Mouse (Mus musculus) midbrain, postnatal 0 days (tissue): ENCODE data around the gene Gm17651. TPM values are rescaled to one million over a fixed set of nuclear protein-coding genes. Genes with fewer than 3 reads are reported as not detected.

Experiments
- ATAC-seq: fragments of 200-750 bp; cut with Nextera tagmentation; 2 replicates; pipeline ENCODE4 v1.8.0; 2017; ENCODE audit warnings: moderate number of reproducible peaks, mild to moderate bottlenecking, moderate TSS enrichment, moderate library complexity; ENCODE audit not compliant: low FRiP score
- DNase-seq: peaks from one replicate; pipeline ENCODE4 v3.0.0-alpha.2; 2015; ENCODE audit warnings: low spot score
- H3K27ac ChIP-seq: fragments of 300-500 bp; sonication (generic); 2 replicates; pipeline ENCODE4 v1.5.1; 2014; ENCODE audit warnings: low read depth, mild to moderate bottlenecking, low read length, mixed read lengths
- H3K27me3 ChIP-seq: fragments of 300-500 bp; sonication (generic); 2 replicates; pipeline ENCODE4 v1.6.1; 2014; ENCODE audit warnings: low read length, control low read depth, mixed read lengths; ENCODE audit not compliant: insufficient read depth
- H3K36me3 ChIP-seq: fragments of 300-500 bp; sonication (generic); 2 replicates; pipeline ENCODE4 v1.6.1; 2014; ENCODE audit warnings: low read length, control low read depth, mixed read lengths; ENCODE audit not compliant: insufficient read depth
- H3K4me1 ChIP-seq: fragments of 300-500 bp; sonication (generic); 2 replicates; pipeline ENCODE4 v1.6.1; 2014; ENCODE audit warnings: mild to moderate bottlenecking, control low read depth, antibody characterized with exemption, low read length, mixed read lengths; ENCODE audit not compliant: insufficient read depth
- H3K4me2 ChIP-seq: fragments of 300-500 bp; sonication (generic); 2 replicates; pipeline ENCODE4 v1.6.1; 2014; ENCODE audit warnings: low read depth, mild to moderate bottlenecking, low read length, mixed read lengths; ENCODE audit not compliant: poor library complexity, severe bottlenecking
- H3K4me3 ChIP-seq: fragments of 300-500 bp; sonication (generic); 2 replicates; pipeline ENCODE4 v1.5.1; 2014; ENCODE audit warnings: low read depth, mild to moderate bottlenecking, low read length, moderate library complexity
- H3K9ac ChIP-seq: fragments of 300-500 bp; sonication (generic); replicated peaks from 2 replicates; pipeline ENCODE4 v1.6.1; 2014; ENCODE audit warnings: mild to moderate bottlenecking, low read length, moderate library complexity, mixed read lengths; ENCODE audit not compliant: poor library complexity, severe bottlenecking
- H3K9me3 ChIP-seq: fragments of 300-500 bp; sonication (generic); 2 replicates; pipeline ENCODE4 v1.6.1; 2016; ENCODE audit warnings: low read length, control low read depth
- CTCF ChIP-seq: IDR thresholded peaks from 2 replicates; pipeline ENCODE4 v1.5.1; 2016; ENCODE audit warnings: antibody characterized with exemption, mild to moderate bottlenecking
- WGBS: fragments of 180-500 bp; shearing (Covaris S2); extraction: QIAGEN DNeasy Blood & Tissue Kit; methylation state at CpG from one replicate; pipeline ENCODE4 v1.1.7; 2014; 5-methylcytosine and 5-hydroxymethylcytosine counted together
- polyA plus RNA-seq: library from polyadenylated mRNA; unstranded; fragments of >200 nt; fragmentation: Nextera tagmentation; extraction: Ambion mirVana; gene quantifications from 2 replicates; pipeline ENCODE4 v1.2.1, GENCODE M21; 2015
- total RNA-seq: library from RNA; depleted of rRNA; stranded (reverse); fragments of >200 nt; gene quantifications from 2 replicates; pipeline ENCODE4 v1.2.3, GENCODE M21; 2014; rRNA removed

Gene Gm17651
- total RNA-seq: not detected in 2 replicates
- not detected in 2 replicates for polyA plus RNA-seq

DNA sequence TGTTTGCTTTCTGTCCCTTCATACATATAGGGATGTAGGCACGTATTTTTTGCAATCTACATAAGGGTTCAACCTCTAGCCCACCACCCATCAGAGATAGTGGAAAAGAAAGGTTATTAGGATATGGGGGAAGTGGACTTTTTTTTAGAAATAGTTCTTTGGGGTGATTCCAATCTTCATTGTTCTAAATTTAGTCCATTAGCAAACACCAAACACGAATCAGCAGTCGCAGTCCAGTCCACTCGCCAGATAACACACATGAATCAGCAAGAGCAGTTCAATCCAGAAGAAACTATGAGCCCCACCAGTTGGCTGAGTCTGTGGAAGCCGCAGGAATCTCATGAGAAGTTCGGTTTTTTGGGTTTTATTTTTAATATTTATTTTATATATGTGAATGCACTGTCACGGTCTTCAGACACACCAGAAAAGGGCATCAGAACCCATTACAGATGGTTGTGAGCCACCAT is at the start of gene Gm17651:
Gm17651 (minus strand) TSS at position 51 of the 467 bp plus-strand sequence.
- no peak within 1 kb of the TSS for H3K4me2 ChIP-seq
- peaks cover 17% of the 10 kb centered on the region for H3K36me3 ChIP-seq
- H3K4me1 ChIP-seq: no peaks in the 10 kb centered on the region
- H3K27ac ChIP-seq: no peak within 1 kb of the TSS
- no peak for TF ChIP-seq CTCF
- H3K27me3 ChIP-seq: no peaks in the 10 kb centered on the region
- ATAC-seq: no peak
- no peak for DNase-seq
- no peaks in the 10 kb centered on the region for H3K9me3 ChIP-seq
- H3K4me3 ChIP-seq: no peak within 1 kb of the TSS
- no peak within 1 kb of the TSS for H3K9ac ChIP-seq
- WGBS: 91% methylated on average over 7 of the region's 7 CpGs

DNA sequence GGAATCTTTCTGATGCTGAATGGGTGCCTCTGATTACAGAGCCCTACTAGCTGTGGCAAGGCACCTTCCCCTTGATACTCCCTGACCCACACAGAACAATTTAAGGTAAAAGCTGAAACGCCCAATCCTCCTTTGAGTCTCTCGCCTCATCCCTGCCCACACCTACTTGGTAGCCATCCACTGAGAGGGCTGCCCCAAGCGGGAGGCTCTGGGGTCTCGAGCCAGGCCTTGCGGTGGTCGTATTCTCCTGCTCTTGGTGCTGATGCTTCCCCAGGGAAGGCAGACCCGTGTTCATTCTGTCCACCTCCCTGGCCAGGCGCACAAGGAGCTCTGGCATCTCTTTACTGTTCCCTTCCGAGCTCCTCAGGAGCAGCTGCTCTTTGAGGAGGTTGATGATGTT is 44.6 kb upstream of the Gm17651 start:
- Histone ChIP-seq H3K36me3 (peaks cover 32% of the 10 kb centered on the region), H3K27ac (no peak overlapping the region), H3K27me3 (no peaks in the 10 kb centered on the region), H3K9me3 (no peaks in the 10 kb centered on the region), H3K4me3 (no peak overlapping the region), H3K4me2 (no peak overlapping the region), H3K4me1 (no peaks in the 10 kb centered on the region), H3K9ac (no peak overlapping the region)
- 84% methylated on average over 9 of the region's 9 CpGs for WGBS
- DNase-seq: no peak
- no peak for TF ChIP-seq CTCF
- no peak for ATAC-seq

- Histone ChIP-seq H3K27ac (no peak overlapping the region), H3K36me3 (peaks cover 29% of the 10 kb centered on the region), H3K4me3 (no peak overlapping the region), H3K9me3 (no peaks in the 10 kb centered on the region), H3K9ac (no peak overlapping the region), H3K4me2 (no peak overlapping the region), H3K4me1 (no peaks in the 10 kb centered on the region), H3K27me3 (no peaks in the 10 kb centered on the region)
- DNase-seq (no peak), ATAC-seq (no peak)
- TF ChIP-seq CTCF: no peak
- 91% methylated on average over 1 of the region's 1 CpGs for WGBS
Measured at GRCm38 (mm10) chr3:97715922-97716321, 41.4 kb upstream of the Gm17651 start.

DNA sequence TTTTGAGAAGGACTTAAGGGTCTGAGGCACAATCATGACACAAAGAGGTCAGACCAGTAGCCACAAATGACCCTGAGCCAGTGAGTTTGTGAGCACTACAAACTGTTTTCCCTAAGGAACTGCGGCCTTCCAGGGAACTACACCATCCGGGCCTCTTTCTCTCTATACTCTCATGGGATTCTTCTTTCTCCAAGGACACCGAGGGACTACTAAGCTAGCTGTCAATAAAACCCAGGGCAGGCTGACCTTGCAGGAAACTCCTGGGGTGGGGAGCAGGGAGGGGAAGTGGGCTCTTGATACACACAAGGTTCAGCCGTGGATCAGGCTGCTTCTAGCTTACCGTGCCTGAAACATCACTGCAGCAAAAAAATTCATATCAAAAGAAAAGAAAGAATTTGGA is 36.4 kb upstream of the Gm17651 start:
- WGBS: 63% methylated on average over 5 of the region's 5 CpGs
- no peak for TF ChIP-seq CTCF

DNA sequence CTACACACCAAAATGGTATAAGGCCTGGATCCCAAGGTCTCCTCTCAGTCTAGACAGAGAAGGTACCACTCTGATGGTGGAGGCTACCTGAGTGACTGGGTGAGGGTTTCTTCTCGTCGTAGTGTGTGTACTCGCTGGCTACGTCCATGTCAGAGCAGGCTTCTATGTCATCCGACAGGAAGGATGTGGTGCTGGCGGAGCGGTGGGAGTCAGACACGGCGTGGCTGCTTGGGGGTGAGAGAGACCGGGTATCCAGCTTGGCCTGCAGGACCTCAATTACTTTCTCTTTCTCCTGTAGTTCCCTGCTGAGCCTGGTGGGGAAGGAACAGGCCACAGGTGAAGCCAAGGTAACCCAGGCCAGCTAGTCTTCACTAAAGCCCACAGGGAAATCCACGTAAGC is 35.6 kb upstream of the Gm17651 start:
- WGBS: 88% methylated on average over 11 of the region's 11 CpGs

More for the DNA sequence above, 36.4 kb upstream of the Gm17651 start:
- Histone ChIP-seq H3K4me3 (no peak overlapping the region), H3K36me3 (peaks cover 39% of the 10 kb centered on the region), H3K9me3 (no peaks in the 10 kb centered on the region), H3K27ac (no peak overlapping the region), H3K9ac (no peak overlapping the region), H3K4me2 (no peak overlapping the region), H3K27me3 (no peaks in the 10 kb centered on the region), H3K4me1 (no peaks in the 10 kb centered on the region)
- DNase-seq (no peak), ATAC-seq (no peak)

GRCm38 (mm10) chr3:97706561-97706960 is 32.1 kb upstream of the Gm17651 start:
- H3K4me2 ChIP-seq: no peak overlapping the region
- no peak overlapping the region for H3K4me3 ChIP-seq
- DNase-seq (no peak), ATAC-seq (no peak)
- no peak for TF ChIP-seq CTCF
- H3K27me3 ChIP-seq: no peaks in the 10 kb centered on the region
- 86% methylated on average over 4 of the region's 4 CpGs for WGBS
- no peak overlapping the region for H3K9ac ChIP-seq
- no peaks in the 10 kb centered on the region for H3K9me3 ChIP-seq
- no peaks in the 10 kb centered on the region for H3K4me1 ChIP-seq
- H3K27ac ChIP-seq: no peak overlapping the region
- H3K36me3 ChIP-seq: peaks cover 47% of the 10 kb centered on the region

More for the DNA sequence above, 35.6 kb upstream of the Gm17651 start:
- Histone ChIP-seq H3K36me3 (peaks cover 32% of the 10 kb centered on the region), H3K27me3 (no peaks in the 10 kb centered on the region), H3K4me1 (no peaks in the 10 kb centered on the region), H3K9me3 (no peaks in the 10 kb centered on the region), H3K4me3 (no peak overlapping the region), H3K4me2 (no peak overlapping the region), H3K9ac (no peak overlapping the region), H3K27ac (no peak overlapping the region)
- ATAC-seq (no peak), DNase-seq (no peak)
- TF ChIP-seq CTCF: no peak
